Mouse (Mus musculus): ENCODE results near the gene Thoc5.

Gene Thoc5

GRCm38 (mm10) chr11:4901956-4902355 is 6.8 kb downstream of the Thoc5 start:
- no peak for DNase-seq (ENCODE audit: extremely low spot score, low read depth, low spot score)

DNA sequence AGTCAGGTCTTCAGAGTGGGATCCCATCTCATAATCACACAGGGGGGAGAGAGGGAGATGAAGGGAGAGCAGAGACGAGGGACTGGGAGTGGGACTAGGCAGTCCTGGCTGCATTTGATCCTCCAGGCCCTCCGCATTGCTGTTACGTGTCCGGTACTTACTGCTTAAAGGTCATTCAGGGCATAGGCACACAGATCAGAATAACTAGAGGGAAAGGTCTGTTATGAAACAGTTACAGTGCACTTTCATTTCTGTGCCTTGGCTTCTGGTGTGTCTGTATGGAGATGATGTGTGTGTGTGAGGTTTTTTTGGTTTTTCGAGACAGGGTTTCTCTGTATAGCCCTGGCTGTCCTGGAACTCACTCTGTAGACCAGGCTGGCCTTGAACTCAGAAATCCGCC is 11.1 kb downstream of the Thoc5 start:
- DNase-seq (ENCODE audit: extremely low spot score, low read depth, low spot score) = no peak

GRCm38 (mm10) chr11:4916068-4916467 is 20.9 kb downstream of the Thoc5 start:
- DNase-seq (ENCODE audit: extremely low spot score, low read depth, low spot score) = peak; percentile 30

DNA sequence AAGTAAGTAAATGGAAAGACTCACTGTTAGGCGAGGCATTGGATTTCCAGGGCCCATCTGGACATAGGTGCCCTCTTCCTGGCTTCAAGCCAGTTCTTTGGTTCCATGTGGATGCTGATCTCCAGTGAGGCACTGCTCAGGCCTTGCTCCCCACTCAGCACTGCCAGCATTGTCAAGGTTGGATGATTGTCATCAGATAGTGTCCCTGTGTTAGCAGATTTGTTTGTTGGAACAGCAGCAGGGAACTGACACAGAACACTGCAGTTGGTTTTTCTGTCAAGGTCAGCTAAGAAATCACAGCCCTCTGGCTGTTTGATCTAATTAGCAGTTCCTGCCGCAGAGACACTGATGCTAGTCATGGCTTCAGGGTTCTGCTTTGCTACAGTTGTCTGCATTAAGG is 26.2 kb downstream of the Thoc5 start:
- DNase-seq (ENCODE audit: extremely low spot score, low read depth, low spot score) = no peak

DNA sequence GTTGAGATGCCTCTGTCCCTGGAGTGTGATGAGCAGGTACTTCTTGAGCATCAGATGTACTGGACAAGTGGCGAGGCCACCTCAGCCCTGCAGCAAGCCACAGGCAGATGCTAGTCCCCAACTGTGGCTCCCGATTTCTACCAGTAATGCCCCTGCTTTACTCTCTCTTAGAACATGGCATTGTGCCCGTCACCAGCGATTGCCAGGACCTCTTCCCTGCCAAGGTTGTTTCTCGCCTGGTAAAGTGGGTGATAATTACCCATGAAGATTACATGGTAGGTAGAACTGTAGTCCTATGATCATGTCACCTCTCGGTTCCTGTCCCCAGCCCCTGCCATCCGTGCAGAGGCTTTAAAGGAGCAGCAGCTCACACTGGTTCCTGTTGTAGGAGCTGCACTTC is 26.6 kb downstream of the Thoc5 start:
- no peak for DNase-seq (ENCODE audit: extremely low spot score, low read depth, low spot score)

- DNase-seq (ENCODE audit: extremely low spot score, low read depth, low spot score) = no peak
These were observed 32.1 kb downstream of the Thoc5 start for GRCm38 (mm10) chr11:4927224-4927623.

DNA sequence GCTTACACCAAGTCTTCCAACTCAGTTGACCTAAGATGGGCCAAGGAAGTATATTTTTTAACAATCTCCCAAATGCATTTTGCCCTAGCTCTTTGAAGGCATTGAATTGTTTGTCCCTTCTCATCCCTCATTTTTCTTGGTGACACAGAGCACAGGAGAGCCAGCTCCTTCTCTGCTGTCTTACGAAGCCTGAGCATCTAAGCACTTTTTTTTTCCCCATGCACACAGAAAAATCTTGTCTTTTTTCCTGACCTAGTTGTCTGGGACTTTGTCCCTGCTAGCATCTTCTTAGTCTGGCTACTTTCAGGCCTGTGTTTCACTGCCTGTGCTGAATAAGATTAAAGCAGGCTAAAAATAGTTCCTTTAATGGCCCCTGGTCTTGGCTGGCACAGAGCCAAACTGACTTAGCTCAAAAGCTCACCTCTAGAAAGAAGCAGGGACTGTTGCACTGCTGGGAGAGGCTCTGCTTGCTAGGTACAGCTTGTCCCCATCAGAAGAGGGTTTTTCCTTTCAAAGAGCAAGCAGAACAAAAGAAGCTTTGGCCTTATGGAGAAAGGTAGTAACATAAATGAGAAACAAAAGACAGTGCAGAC is 36.0 kb downstream of the Thoc5 start:
- no peak for DNase-seq (ENCODE audit: extremely low spot score, low read depth, low spot score)

- DNase-seq (ENCODE audit: extremely low spot score, low read depth, low spot score) = no peak
These were observed 41.1 kb downstream of the Thoc5 start for GRCm38 (mm10) chr11:4936243-4936642.

GRCm38 (mm10) chr11:4946530-4946929 is 51.4 kb downstream of the Thoc5 start:
- DNase-seq (ENCODE audit: extremely low spot score, low read depth, low spot score) = no peak

GRCm38 (mm10) chr11:4946947-4947812 is 52.1 kb downstream of the Thoc5 start:
- no peak for DNase-seq (ENCODE audit: extremely low spot score, low read depth, low spot score)

GRCm38 (mm10) chr11:4947813-4948174 is 52.7 kb downstream of the Thoc5 start, which contains the start of gene Nefh:
Nefh (minus strand) TSS chr11:4948064.
- no peak for DNase-seq (ENCODE audit: extremely low spot score, low read depth, low spot score)

DNA sequence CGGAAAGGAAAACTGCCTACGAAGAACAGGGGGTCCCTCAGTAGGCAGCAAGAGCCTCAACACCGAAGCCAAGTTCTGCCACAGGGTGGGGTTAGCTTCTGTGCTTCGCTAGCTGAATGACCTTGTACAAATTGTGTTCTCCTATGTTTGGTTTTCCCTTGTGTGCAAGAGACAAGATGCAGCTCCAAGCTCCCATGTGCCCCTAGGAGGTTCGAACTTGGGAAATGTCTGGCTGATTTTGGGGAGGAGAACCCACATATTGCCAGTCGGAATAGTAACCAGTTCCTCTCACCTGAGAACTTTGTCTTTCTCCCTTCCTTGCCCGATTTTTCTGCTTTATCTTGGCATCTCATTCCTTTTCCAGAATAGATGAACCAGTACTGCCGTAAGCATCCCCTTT is 53.7 kb downstream of the Thoc5 start:
- DNase-seq (ENCODE audit: extremely low spot score, low read depth, low spot score) = no peak

GRCm38 (mm10) chr11:4949256-4950044 is 54.3 kb downstream of the Thoc5 start:
- DNase-seq (ENCODE audit: extremely low spot score, low read depth, low spot score) = peak; percentile 49

GRCm38 (mm10) chr11:4953401-4953800 is 58.3 kb downstream of the Thoc5 start:
- DNase-seq (ENCODE audit: extremely low spot score, low read depth, low spot score) = no peak

DNA sequence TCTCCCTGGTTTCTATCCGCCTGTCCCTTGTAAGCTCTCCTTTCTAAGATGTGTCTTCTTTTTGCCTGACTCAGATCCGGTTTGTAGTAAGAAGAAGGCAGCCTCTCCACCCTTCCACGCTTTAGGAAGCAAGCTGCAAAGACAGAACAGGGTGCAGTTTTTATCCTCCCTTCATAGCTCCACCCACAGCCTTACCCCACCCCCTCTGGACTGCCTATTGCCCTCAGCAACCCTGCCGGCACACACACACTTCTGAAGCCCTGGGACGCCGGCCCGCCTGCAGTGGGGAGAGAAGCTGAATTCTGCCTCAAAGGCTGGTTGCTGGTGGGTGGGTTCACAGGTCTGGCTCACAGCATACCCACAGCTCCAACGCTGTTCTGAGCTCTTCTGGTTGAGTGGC is 58.8 kb downstream of the Thoc5 start:
- DNase-seq (ENCODE audit: extremely low spot score, low read depth, low spot score) = no peak

GRCm38 (mm10) chr11:4963099-4963808 is 68.1 kb downstream of the Thoc5 start:
- no peak for DNase-seq (ENCODE audit: extremely low spot score, low read depth, low spot score)

DNA sequence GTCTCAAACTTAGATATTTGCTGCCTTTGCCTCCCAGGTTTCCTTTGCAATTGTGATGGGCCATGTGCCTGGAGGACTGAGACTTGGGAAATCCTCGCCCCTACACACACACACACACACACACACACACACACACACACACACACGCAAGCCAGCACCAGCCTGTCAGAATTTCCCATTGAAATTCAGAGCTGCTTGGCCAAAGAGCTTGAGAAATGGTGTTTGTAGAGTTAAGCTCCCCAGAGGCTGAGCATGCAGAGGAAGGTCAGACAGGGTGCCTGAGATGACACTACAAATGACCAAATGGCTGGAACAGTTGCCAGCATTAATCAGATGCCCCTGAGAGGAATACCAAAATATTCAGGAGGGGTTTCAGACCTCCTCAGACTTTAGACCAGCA is 71.2 kb downstream of the Thoc5 start:
- DNase-seq (ENCODE audit: extremely low spot score, low read depth, low spot score) = no peak

DNA sequence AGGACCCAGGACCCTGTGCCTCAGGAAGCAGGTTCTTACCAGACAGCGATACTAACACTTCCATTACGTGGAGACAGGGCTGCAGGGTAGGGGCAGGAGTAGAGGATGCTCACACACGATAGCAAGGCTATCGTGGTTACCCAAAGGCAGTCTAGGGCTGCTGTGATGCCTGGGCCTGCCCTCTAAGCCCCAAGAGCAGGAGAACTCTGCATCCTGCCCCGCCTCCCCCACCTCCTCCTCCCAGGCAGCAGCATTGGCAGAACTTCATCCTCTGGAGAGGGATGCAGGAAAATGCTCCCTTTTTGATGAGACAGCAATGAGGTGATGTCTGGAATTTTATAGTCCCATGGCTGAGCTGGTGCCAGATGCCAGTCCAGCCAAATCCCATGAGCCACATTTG is 71.8 kb downstream of the Thoc5 start:
- DNase-seq (ENCODE audit: extremely low spot score, low read depth, low spot score) = no peak

DNA sequence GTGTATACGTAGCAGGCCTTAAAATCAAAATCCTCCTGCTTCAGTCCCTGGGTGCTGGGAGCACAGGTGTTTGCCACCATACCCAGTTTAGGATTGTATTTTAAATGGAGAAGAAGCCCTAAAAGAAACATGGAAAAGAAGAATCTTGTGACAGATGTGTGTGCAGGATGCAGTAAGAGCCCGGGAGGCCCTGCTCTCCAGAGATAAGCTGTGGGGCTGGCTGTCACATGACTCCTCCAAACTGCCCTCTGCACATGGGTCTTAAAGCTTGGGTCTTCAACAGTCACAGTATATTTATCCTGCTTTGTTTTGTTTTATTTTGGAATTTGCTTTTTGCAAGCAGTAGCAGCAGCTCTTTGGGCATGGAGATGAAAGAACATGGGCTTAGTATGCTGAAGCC is 72.4 kb downstream of the Thoc5 start:
- DNase-seq (ENCODE audit: extremely low spot score, low read depth, low spot score) = no peak

DNA sequence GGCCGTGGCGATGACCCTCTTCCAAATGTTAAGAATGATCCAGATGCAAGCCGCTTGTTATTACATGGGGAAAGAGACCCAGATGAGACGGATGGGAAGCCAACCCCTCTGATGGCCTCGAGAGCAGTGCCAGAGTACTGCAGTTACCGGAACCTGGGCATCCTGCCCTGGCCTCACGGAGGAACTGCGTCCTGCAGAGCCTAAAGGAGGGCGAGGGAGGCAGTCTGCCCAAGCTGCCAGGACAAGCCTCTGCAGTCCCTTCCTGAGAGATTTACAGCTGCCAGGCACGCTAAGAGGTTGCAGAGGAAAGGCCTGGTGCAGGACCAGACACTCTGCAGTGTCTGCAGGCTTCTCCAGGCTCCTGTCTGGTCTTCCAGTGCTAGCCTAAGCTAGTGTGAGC is 73.3 kb downstream of the Thoc5 start:
- no peak for DNase-seq (ENCODE audit: extremely low spot score, low read depth, low spot score)
